Mouse (Mus musculus) megakaryocyte, embryonic 14.5 days (primary cell): Measurements from ENCODE around the gene Stoml1.

ENCODE experiments used
- FLI1 ChIP-seq: IDR thresholded peaks from 2 replicates; pipeline ENCODE4 v1.6.1; 2012; ENCODE audit warnings: low read length, inconsistent platforms, mixed read lengths
- GATA1 ChIP-seq: IDR thresholded peaks from 3 replicates; pipeline ENCODE4 v1.6.1; 2012; ENCODE audit warnings: mixed read lengths, low read length, inconsistent platforms, borderline replicate concordance

DNA sequence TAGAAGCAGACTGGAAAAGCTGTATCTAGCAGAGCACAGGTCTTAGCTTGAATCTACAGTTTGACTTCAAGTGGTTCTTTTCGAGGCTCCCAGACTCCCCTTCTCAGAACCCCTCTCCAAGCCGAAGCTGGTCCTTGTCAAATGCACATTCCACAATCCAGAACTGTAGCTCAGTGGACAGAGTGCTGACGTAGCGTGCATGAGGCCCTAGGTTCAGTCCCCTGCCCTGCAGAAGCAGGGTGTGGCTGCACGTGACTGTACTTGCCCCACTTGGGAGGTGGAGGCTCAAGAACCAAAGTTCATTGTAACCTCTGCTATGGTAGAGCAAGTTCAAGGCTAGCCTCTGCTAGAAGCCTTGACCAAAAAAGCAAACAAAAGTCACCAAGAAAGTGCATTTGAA, 26.8 kb downstream of the Stoml1 start:
- TF ChIP-seq GATA1 = no peak
- no peak for TF ChIP-seq FLI1
